Mouse (Mus musculus): Measurements from ENCODE around the gene Psph. TPM values are rescaled to one million over a fixed set of nuclear protein-coding genes. Genes with fewer than 3 reads are reported as not detected.

The Psph gene
- polyA plus RNA-seq, 1 experiment from 2014 or later = 33.4 TPM

- Histone ChIP-seq H3K4me2 (ENCODE audit: low read depth, low read length) (peak within 1 kb of the TSS; percentile 62), H3K27ac (ENCODE audit: low read length) (peak within 1 kb of the TSS; percentile 99), H3K4me3 (ENCODE audit: low read length) (peak within 1 kb of the TSS; percentile 82), H3K4me1 (ENCODE audit: control insufficient read depth, insufficient read depth, low read length) (peaks cover 34% of the 10 kb centered on the region), H3K36me3 (ENCODE audit: control insufficient read depth, insufficient read depth) (no peaks in the 10 kb centered on the region), H3K9me3 (replicated peaks; ENCODE audit: control insufficient read depth, low read length) (no peaks in the 10 kb centered on the region), H3K9ac (ENCODE audit: low read length) (peak within 1 kb of the TSS; percentile 94), H3K27me3 (ENCODE audit: control insufficient read depth, insufficient read depth, low read length) (no peaks in the 10 kb centered on the region)
- peak; percentile 90 for ATAC-seq (replicated peaks; ENCODE audit: extremely low read depth, insufficient read depth, low FRiP score)
- WGBS = under 1% methylated on average over 90 of the region's 93 CpGs
These were observed 62.1 kb downstream of the Psph start, which contains the start of gene Nipsnap2 for GRCm38 (mm10) chr5:129724834-129725773. Gene Nipsnap2, plus strand, starts transcription at chr5:129725063.

DNA sequence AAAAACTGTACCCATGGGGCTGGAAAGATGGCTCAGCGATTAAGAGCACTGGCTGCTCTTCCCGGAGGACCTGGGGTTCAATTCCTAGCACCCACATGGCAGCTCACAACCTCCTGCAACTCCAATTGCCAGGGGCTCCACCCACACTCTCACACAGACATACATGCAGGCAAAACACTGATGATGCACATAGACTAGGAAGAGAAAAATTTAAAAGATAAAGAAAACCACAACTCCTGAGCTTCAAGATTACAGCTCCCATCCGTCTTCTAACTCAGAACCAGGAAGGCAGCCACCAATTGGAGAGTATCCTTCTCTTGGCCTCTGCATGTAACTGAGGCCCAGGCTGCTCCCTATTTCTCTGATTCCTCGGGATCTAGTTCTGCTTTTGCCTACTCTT, 63.0 kb downstream of the Psph start:
- Histone ChIP-seq H3K4me1 (ENCODE audit: control insufficient read depth, insufficient read depth, low read length) (peaks cover 26% of the 10 kb centered on the region), H3K9me3 (replicated peaks; ENCODE audit: control insufficient read depth, low read length) (no peaks in the 10 kb centered on the region), H3K27me3 (ENCODE audit: control insufficient read depth, insufficient read depth, low read length) (no peaks in the 10 kb centered on the region), H3K4me2 (ENCODE audit: low read depth, low read length) (peak overlapping the region; percentile 62), H3K9ac (ENCODE audit: low read length) (peak overlapping the region; percentile 94), H3K27ac (ENCODE audit: low read length) (peak overlapping the region; percentile 99), H3K4me3 (ENCODE audit: low read length) (peak overlapping the region; percentile 82), H3K36me3 (ENCODE audit: control insufficient read depth, insufficient read depth) (peaks cover 4% of the 10 kb centered on the region)
- 43% methylated on average over 4 of the region's 4 CpGs for WGBS
- no peak for ATAC-seq (replicated peaks; ENCODE audit: extremely low read depth, insufficient read depth, low FRiP score)

- Histone ChIP-seq H3K9ac (ENCODE audit: low read length) (no peak overlapping the region), H3K4me1 (ENCODE audit: control insufficient read depth, insufficient read depth, low read length) (peaks cover 14% of the 10 kb centered on the region), H3K4me3 (ENCODE audit: low read length) (no peak overlapping the region), H3K27me3 (ENCODE audit: control insufficient read depth, insufficient read depth, low read length) (no peaks in the 10 kb centered on the region), H3K36me3 (ENCODE audit: control insufficient read depth, insufficient read depth) (peaks cover 25% of the 10 kb centered on the region), H3K27ac (ENCODE audit: low read length) (no peak overlapping the region), H3K4me2 (ENCODE audit: low read depth, low read length) (no peak overlapping the region), H3K9me3 (replicated peaks; ENCODE audit: control insufficient read depth, low read length) (no peaks in the 10 kb centered on the region)
- no peak for ATAC-seq (replicated peaks; ENCODE audit: extremely low read depth, insufficient read depth, low FRiP score)
- WGBS = 83% methylated on average over 3 of the region's 3 CpGs
These were observed 67.1 kb downstream of the Psph start for GRCm38 (mm10) chr5:129720176-129720575.

DNA sequence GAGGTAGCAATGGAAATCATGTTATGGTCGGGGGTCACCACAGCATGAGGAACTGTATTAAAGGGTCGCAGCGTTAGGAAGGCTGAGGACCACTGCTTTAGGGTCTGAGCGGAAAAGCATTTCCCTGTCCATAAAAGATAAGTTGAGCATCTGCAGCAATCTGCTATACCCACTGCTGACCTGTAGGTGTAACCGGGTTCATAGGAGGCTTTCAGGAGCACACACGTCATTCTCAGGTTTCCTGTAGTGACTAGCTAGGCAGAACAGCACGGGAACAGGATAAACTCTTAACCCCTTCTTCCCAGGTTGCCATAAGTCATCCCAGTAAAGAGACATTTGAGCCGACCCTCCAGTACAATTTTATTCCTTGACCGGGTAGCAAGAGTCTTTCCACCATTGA, 70.2 kb downstream of the Psph start:
- Histone ChIP-seq H3K27me3 (ENCODE audit: control insufficient read depth, insufficient read depth, low read length) (no peaks in the 10 kb centered on the region), H3K4me2 (ENCODE audit: low read depth, low read length) (no peak overlapping the region), H3K4me3 (ENCODE audit: low read length) (no peak overlapping the region), H3K4me1 (ENCODE audit: control insufficient read depth, insufficient read depth, low read length) (peaks cover 6% of the 10 kb centered on the region), H3K9me3 (replicated peaks; ENCODE audit: control insufficient read depth, low read length) (no peaks in the 10 kb centered on the region), H3K9ac (ENCODE audit: low read length) (no peak overlapping the region), H3K36me3 (ENCODE audit: control insufficient read depth, insufficient read depth) (peaks cover 25% of the 10 kb centered on the region), H3K27ac (ENCODE audit: low read length) (no peak overlapping the region)
- WGBS = 80% methylated on average over 9 of the region's 9 CpGs
- no peak for ATAC-seq (replicated peaks; ENCODE audit: extremely low read depth, insufficient read depth, low FRiP score)

Other genes starting within 250 kb of the Psph start
- 1.3 and 1.5 TPM in 2 replicates for gene Mmp17, start 203.3 kb downstream of the Psph start, polyA plus RNA-seq (2015; fragmentation: Nextera tagmentation; extraction: Ambion mirVana)
- 4.4 and 4.6 TPM in 2 replicates for gene Zfp11, start 117.3 kb downstream of the Psph start, polyA plus RNA-seq (2015; fragmentation: Nextera tagmentation; extraction: Ambion mirVana)
- not detected in 2 replicates for gene Sept14, start 78.9 kb downstream of the Psph start, polyA plus RNA-seq (2015; fragmentation: Nextera tagmentation; extraction: Ambion mirVana)
- gene Mrps17, start 72.0 kb downstream of the Psph start, polyA plus RNA-seq (2015; fragmentation: Nextera tagmentation; extraction: Ambion mirVana) = 152 and 161 TPM in 2 replicates
- 398 and 419 TPM in 2 replicates for gene Nipsnap2, start 62.4 kb downstream of the Psph start, polyA plus RNA-seq (2015; fragmentation: Nextera tagmentation; extraction: Ambion mirVana)
- gene Sumf2, start 59.5 kb upstream of the Psph start, polyA plus RNA-seq (2015; fragmentation: Nextera tagmentation; extraction: Ambion mirVana) = 16.3 and 21.4 TPM in 2 replicates
- 1,037 and 1,041 TPM in 2 replicates for gene Chchd2, start 100.0 kb upstream of the Psph start, polyA plus RNA-seq (2015; fragmentation: Nextera tagmentation; extraction: Ambion mirVana)
- gene Zbed5, start 108.3 kb upstream of the Psph start, polyA plus RNA-seq (2015; fragmentation: Nextera tagmentation; extraction: Ambion mirVana) = 2.3 TPM in 2 replicates
- 1.9 and 2.2 TPM in 2 replicates for gene Phkg1, start 111.1 kb upstream of the Psph start, polyA plus RNA-seq (2015; fragmentation: Nextera tagmentation; extraction: Ambion mirVana)
- gene Nupr1l, start 121.1 kb upstream of the Psph start, polyA plus RNA-seq (2015; fragmentation: Nextera tagmentation; extraction: Ambion mirVana) = 1.7 and 2.3 TPM in 2 replicates
- 13.3 TPM in 2 replicates for gene Vkorc1l1, start 154.5 kb upstream of the Psph start, polyA plus RNA-seq (2015; fragmentation: Nextera tagmentation; extraction: Ambion mirVana)
- 36.8 and 40.1 TPM in 2 replicates for gene Gusb, start 215.6 kb upstream of the Psph start, polyA plus RNA-seq (2015; fragmentation: Nextera tagmentation; extraction: Ambion mirVana)
- gene Asl, start 241.8 kb upstream of the Psph start, polyA plus RNA-seq (2015; fragmentation: Nextera tagmentation; extraction: Ambion mirVana) = 20.8 and 23.0 TPM in 2 replicates
- gene Crcp, start 241.8 kb upstream of the Psph start, polyA plus RNA-seq (2015; fragmentation: Nextera tagmentation; extraction: Ambion mirVana) = 24.4 and 26.2 TPM in 2 replicates

Data from heart, embryonic 16.5 days (tissue).